11 mouse cellular contexts compared by ENCODE assay signal in the genomic region with DNA sequence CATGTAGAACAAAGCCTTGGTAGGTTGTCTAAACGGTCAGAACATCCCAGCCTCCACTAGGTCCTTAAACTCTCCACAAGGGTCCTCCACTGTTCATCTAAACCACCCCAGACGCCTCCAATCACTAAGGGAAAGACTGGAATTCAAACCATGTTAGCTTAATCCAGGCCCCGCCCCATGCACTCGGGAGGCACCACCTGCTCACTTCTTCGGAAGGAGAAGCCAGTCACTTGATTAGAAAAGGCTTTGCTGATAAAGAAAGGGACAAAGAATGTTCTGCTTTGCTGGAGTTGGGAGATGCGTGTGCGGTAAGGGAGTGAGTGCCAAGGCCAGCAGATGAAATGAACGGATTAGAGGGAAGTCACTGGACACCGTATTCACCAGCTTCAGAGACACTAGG. TPM values are rescaled to one million over a fixed set of nuclear protein-coding genes. Genes with fewer than 3 reads are reported as not detected.
A peak's percentile ranks its signal among the peaks of the same experiment; 100 is the strongest.
DNase-seq lines count a peak whose midpoint lies in the region; ATAC-seq and TF ChIP-seq lines count a peak whose summit lies in the region.
"Had no signal": no experiment of that assay in that cellular context is flagged by ENCODE, and none has a peak within 500 bp of the region (broad histone marks: within the 10 kb centered on the region; RNA-seq: fewer than 3 reads in every experiment).

No protein-coding gene starts in this region.

- peaks cover 24% of the 10 kb centered on the region for H3K4me1 ChIP-seq in heart, embryonic 12.5 days (replicated peaks)
- peaks cover 11% of the 10 kb centered on the region; the same call in 1 of the 2 replicates for H3K4me1 ChIP-seq in kidney, embryonic 16.5 days (ENCODE audit: insufficient read depth, low read length)
- peaks cover 3% of the 10 kb centered on the region; the same call in 1 of the 2 replicates for H3K4me1 ChIP-seq in lung, postnatal 0 days (ENCODE audit: insufficient read depth, low read depth, low read length)

- no peak for DNase-seq in heart, postnatal 36 days
- DNase-seq in MEL-GATA-1-ER (ENCODE audit: extremely low read depth, low read depth) (peak; percentile 47), adipocyte (ENCODE audit: low spot score) (no peak)
- peak; percentile 94 for DNase-seq in lung, postnatal 0 days (ENCODE audit: low spot score)
- DNase-seq in cerebellum, adult 11 months, result no peak
- DNase-seq in thymus, postnatal 14 days, result no peak
- DNase-seq: adrenal gland, postnatal 10 days had no signal

- no peak overlapping the region for H3K27ac ChIP-seq in heart, embryonic 12.5 days (ENCODE audit: poor library complexity, severe bottlenecking)
- no peak overlapping the region for H3K27ac ChIP-seq in kidney, embryonic 16.5 days (ENCODE audit: low read length)
- peak overlapping the region; percentile 76 for H3K27ac ChIP-seq in lung, postnatal 0 days (ENCODE audit: low read length)
- H3K27ac ChIP-seq: hindbrain, postnatal 0 days had no signal

- no peaks in the 10 kb centered on the region; the same call in 1 of the 2 replicates for H3K27me3 ChIP-seq in heart, embryonic 12.5 days (replicated peaks)
- H3K27me3 ChIP-seq in kidney, embryonic 16.5 days (ENCODE audit: insufficient read depth, low read length), result no peaks in the 10 kb centered on the region
- H3K27me3 ChIP-seq in lung, postnatal 0 days (replicated peaks; ENCODE audit: insufficient read depth, low read length), result no peaks in the 10 kb centered on the region
- H3K27me3 ChIP-seq: megakaryocyte, embryonic 14.5 days had no signal

- peak overlapping the region; percentile 39 for H3K4me2 ChIP-seq in heart, embryonic 12.5 days
- H3K4me2 ChIP-seq in kidney, embryonic 16.5 days (replicated peaks; ENCODE audit: low read depth, low read length), result no peak overlapping the region
- H3K4me2 ChIP-seq in lung, postnatal 0 days (replicated peaks; ENCODE audit: low read depth, low read length), result peak overlapping the region; percentile 28

- no peaks in the 10 kb centered on the region for H3K36me3 ChIP-seq in heart, embryonic 12.5 days
- H3K36me3 ChIP-seq in kidney, embryonic 16.5 days (ENCODE audit: insufficient read depth, low read length), result no peaks in the 10 kb centered on the region
- H3K36me3 ChIP-seq in lung, postnatal 0 days (ENCODE audit: insufficient read depth, low read length), result no peaks in the 10 kb centered on the region

- no peak overlapping the region for H3K4me3 ChIP-seq in heart, embryonic 12.5 days
- no peak overlapping the region for H3K4me3 ChIP-seq in kidney, embryonic 16.5 days (ENCODE audit: low read length)
- H3K4me3 ChIP-seq in lung, postnatal 0 days (ENCODE audit: low read depth, low read length), result no peak overlapping the region
- H3K4me3 ChIP-seq: megakaryocyte, embryonic 14.5 days had no signal

- no peaks in the 10 kb centered on the region for H3K9me3 ChIP-seq in heart, embryonic 12.5 days (replicated peaks)
- H3K9me3 ChIP-seq in kidney, embryonic 16.5 days (ENCODE audit: low read length), result no peaks in the 10 kb centered on the region
- H3K9me3 ChIP-seq in lung, postnatal 0 days (ENCODE audit: low read length), result no peaks in the 10 kb centered on the region

- peak; percentile 28 for TF ChIP-seq CTCF in lung, postnatal 0 days (IDR thresholded peaks at IDR 0.05)

- ATAC-seq in heart, embryonic 12.5 days (ENCODE audit: insufficient number of reproducible peaks, low FRiP score), result no peak
- no peak for ATAC-seq in kidney, embryonic 16.5 days (ENCODE audit: low FRiP score, low TSS enrichment)
- peak; percentile 92 for ATAC-seq in lung, postnatal 0 days

- WGBS in heart, embryonic 12.5 days, result 11% methylated on average over 9 of the region's 9 CpGs
- 35% methylated on average over 9 of the region's 9 CpGs for WGBS in kidney, embryonic 16.5 days
- 24% methylated on average over 9 of the region's 9 CpGs for WGBS in lung, postnatal 0 days

- H3K9ac ChIP-seq in heart, embryonic 12.5 days, result 0 out of 2 replicates have a peak overlapping the region, but pooled peaks have one; percentile 14
- H3K9ac ChIP-seq in kidney, embryonic 16.5 days (replicated peaks; ENCODE audit: low read length), result 0 out of 2 replicates have a peak overlapping the region, but pooled peaks have one; percentile 1
- no peak overlapping the region for H3K9ac ChIP-seq in lung, postnatal 0 days (replicated peaks; ENCODE audit: low read depth)

- intact Hi-C loops in heart, postnatal 36 days (cut with DNase I), result loop anchor here (5.0 kb wide), 1 partner anchor 220 kb away; no protein-coding TSS in a partner anchor

- TF ChIP-seq EP300 in lung, postnatal 0 days (IDR thresholded peaks at IDR 0.05), result peak; percentile 95

RNA-seq across cellular contexts. Expression of a gene that starts 54.5 kb away (rescaled TPM):
- polyA plus RNA-seq in heart, embryonic 12.5 days (2016; fragmentation: Nextera tagmentation; extraction: Ambion mirVana), result 1.2 and 1.7 TPM in 2 replicates
- 10 to 100 TPM in 1 of 2 experiments, 1 to 10 TPM in 1; 9.9 to 11.8 TPM for total RNA-seq in heart, postnatal 36 days (2021)
- polyA plus RNA-seq in kidney, embryonic 16.5 days (2015; fragmentation: Nextera tagmentation; extraction: Ambion mirVana), result 1.4 and 1.8 TPM in 2 replicates
- 1.1 and 1.4 TPM in 2 replicates for polyA plus RNA-seq in lung, postnatal 0 days (2015; fragmentation: Nextera tagmentation; extraction: Ambion mirVana)

Comparison
In these comparisons a context has a peak if more than half of its experiments do, and no peak if none do; other contexts are left out.
1. DNase-seq: peak in MEL-GATA-1-ER (single experiment) and lung, postnatal 0 days (single experiment); none in heart, postnatal 36 days (0 of 2), adipocyte (single experiment), cerebellum, adult 11 months (single experiment) and thymus, postnatal 14 days (single experiment).